ENCODE assay signal across 9 mouse cellular contexts in genomic region chr4:86924804-86925458, GRCm38 (mm10). TPM values are rescaled to one million over a fixed set of nuclear protein-coding genes. Genes with fewer than 3 reads are reported as not detected.
DNase-seq lines count a peak whose midpoint lies in the region; ATAC-seq lines count a peak whose summit lies in the region.
"Had no signal": no experiment of that assay in that cellular context is flagged by ENCODE, and none has a peak within 500 bp of the region (broad histone marks: within the 10 kb centered on the region; RNA-seq: fewer than 3 reads in every experiment).

No protein-coding gene starts in this region.

- ATAC-seq in limb, embryonic 13.5 days (ENCODE audit: low FRiP score, low read depth), result no peak
- no peak for ATAC-seq in neural tube, embryonic 11.5 days (ENCODE audit: insufficient read depth, low FRiP score, low TSS enrichment)

- peak overlapping the region; percentile 32; the same call in 1 of the 2 replicates for H3K4me2 ChIP-seq in limb, embryonic 13.5 days (replicated peaks)
- H3K4me2 ChIP-seq in neural tube, embryonic 11.5 days (ENCODE audit: low read depth), result no peak overlapping the region
- H3K4me2 ChIP-seq: embryonic facial prominence, embryonic 12.5 days had no signal

- H3K9ac ChIP-seq in limb, embryonic 13.5 days, result no peak overlapping the region
- no peak overlapping the region for H3K9ac ChIP-seq in neural tube, embryonic 11.5 days (ENCODE audit: low read length)
- H3K9ac ChIP-seq: embryonic facial prominence, embryonic 12.5 days had no signal

- DNase-seq in A20 (ENCODE audit: low read depth, low spot score), result peak; percentile 65
- DNase-seq in adrenal gland, adult 2 months, result peak; percentile 76
- DNase-seq in embryo, embryonic 10.5 days (ENCODE audit: low spot score), result peak; percentile 93
- peak; percentile 51 to 75 for DNase-seq in gastrocnemius, postnatal 4 days (ENCODE audit: low spot score in 2 of 2)
- peak; percentile 78 for DNase-seq in kidney, adult 9 months
- DNase-seq in neural tube, embryonic 11.5 days (ENCODE audit: low spot score), result peak; percentile 78
- peak; percentile 47 for DNase-seq in testis, postnatal 14 days (ENCODE audit: low spot score)

- H3K4me1 ChIP-seq in limb, embryonic 13.5 days, result no peaks in the 10 kb centered on the region
- H3K4me1 ChIP-seq in neural tube, embryonic 11.5 days (ENCODE audit: control insufficient read depth, insufficient read depth, low read length), result no peaks in the 10 kb centered on the region
- H3K4me1 ChIP-seq: embryonic facial prominence, embryonic 12.5 days had no signal

- H3K27ac ChIP-seq in limb, embryonic 13.5 days, result no peak overlapping the region
- H3K27ac ChIP-seq in neural tube, embryonic 11.5 days (ENCODE audit: low read depth, low read length), result no peak overlapping the region
- H3K27ac ChIP-seq: embryonic facial prominence, embryonic 12.5 days had no signal

- no peaks in the 10 kb centered on the region for H3K27me3 ChIP-seq in limb, embryonic 13.5 days
- no peaks in the 10 kb centered on the region for H3K27me3 ChIP-seq in neural tube, embryonic 11.5 days (ENCODE audit: control insufficient read depth, insufficient read depth, low read length)
- H3K27me3 ChIP-seq: embryonic facial prominence, embryonic 12.5 days had no signal

- no peaks in the 10 kb centered on the region for H3K9me3 ChIP-seq in limb, embryonic 13.5 days
- H3K9me3 ChIP-seq in neural tube, embryonic 11.5 days (ENCODE audit: control insufficient read depth, low read length), result no peaks in the 10 kb centered on the region
- H3K9me3 ChIP-seq: embryonic facial prominence, embryonic 12.5 days had no signal

- 9% methylated on average over 9 of the region's 9 CpGs for WGBS in limb, embryonic 13.5 days
- WGBS in neural tube, embryonic 11.5 days, result 9% methylated on average over 9 of the region's 9 CpGs

- H3K36me3 ChIP-seq in limb, embryonic 13.5 days, result no peaks in the 10 kb centered on the region
- no peaks in the 10 kb centered on the region for H3K36me3 ChIP-seq in neural tube, embryonic 11.5 days (ENCODE audit: control insufficient read depth, insufficient read depth, low read length)
- H3K36me3 ChIP-seq: embryonic facial prominence, embryonic 12.5 days had no signal

- H3K4me3 ChIP-seq in limb, embryonic 13.5 days, result no peak overlapping the region
- H3K4me3 ChIP-seq in neural tube, embryonic 11.5 days (ENCODE audit: low read depth, low read length), result no peak overlapping the region
- H3K4me3 ChIP-seq: embryonic facial prominence, embryonic 12.5 days had no signal

RNA-seq across cellular contexts. Expression of gene Acer2, which starts 50.7 kb away (rescaled TPM):
- 10 to 100 TPM; 18.5 to 18.9 TPM for total RNA-seq in adrenal gland, adult 2 months (2021)
- 16.2 and 17.4 TPM in 2 replicates for polyA plus RNA-seq in adrenal gland, adult 2 months (2012; rRNA removed)
- 1 to 10 TPM; 1.9 to 2.8 TPM for total RNA-seq in gastrocnemius, postnatal 4 days (2021)
- polyA plus RNA-seq in limb, embryonic 13.5 days (2015; fragmentation: Nextera tagmentation; extraction: Ambion mirVana), result 13.6 and 16.0 TPM in 2 replicates
- 9.3 and 11.4 TPM in 2 replicates for polyA plus RNA-seq in neural tube, embryonic 11.5 days (2014; fragmentation: Nextera tagmentation; extraction: Ambion mirVana)
